Mouse (Mus musculus): ENCODE data around the gene Atp8b4.

Atp8b4 gene

GRCm38 (mm10) chr2:126432481-126433066 lies 67.9 kb downstream of the Atp8b4 start:
- no peak for DNase-seq

- peak; percentile 78 for DNase-seq
These were observed 71.2 kb downstream of the Atp8b4 start for GRCm38 (mm10) chr2:126429282-126429681.

DNA sequence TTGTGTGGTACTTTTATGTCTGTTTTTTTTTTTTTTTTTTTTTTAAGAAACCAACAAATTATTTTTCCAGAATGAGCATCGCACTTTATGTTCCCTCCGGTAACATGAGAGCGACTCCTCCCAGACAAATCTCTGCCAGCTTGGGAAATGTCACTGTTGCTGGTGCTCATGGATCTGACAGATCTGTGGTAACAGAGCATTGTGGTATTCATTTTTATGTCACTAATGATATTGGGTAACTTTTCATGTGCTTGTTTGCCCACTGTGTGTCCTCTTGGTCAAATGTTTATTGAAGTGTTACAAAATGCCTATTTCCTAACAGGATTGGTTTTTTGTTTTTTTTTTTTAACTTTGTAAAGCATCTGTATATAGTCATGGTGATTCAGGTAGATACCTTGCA lies 75.3 kb downstream of the Atp8b4 start:
- no peak for DNase-seq

DNA sequence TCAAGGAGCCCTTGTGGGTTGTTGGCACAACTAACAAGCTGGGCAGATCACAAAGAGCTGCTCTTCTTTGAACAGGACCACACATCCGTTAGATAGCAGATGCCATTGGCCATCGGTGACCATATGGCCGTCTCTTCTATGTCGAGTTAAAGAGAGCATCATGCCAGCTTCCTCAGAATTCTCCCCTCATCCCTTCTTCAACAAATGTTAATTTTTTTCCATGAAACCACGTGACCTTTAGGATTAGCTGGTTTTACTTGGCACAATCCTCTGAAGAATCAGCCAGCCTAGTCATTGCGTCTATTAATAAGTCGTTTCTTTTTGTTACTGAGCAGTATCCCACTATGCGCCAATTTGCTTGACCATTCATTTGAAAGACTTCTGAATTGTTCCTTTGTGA lies 75.8 kb downstream of the Atp8b4 start:
- no peak for DNase-seq

DNA sequence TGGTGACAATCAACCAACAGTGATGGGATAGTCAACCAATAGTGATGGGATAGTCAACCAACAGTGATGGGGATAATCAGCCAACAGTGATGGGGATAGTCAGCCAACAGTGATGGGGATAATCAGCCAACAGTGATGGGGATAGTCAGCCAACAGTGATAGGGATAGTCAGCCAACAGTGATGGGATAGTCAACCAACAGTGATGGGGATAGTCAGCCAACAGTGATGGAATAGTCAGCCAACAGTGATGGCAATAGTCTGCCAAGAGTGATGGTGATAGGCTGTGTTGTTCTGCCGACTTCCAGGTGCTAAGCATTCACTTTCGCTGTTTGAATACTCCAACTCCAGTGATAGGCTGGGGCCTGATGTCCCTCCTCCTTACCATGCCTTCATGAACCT lies 79.6 kb downstream of the Atp8b4 start:
- DNase-seq, result no peak

DNA sequence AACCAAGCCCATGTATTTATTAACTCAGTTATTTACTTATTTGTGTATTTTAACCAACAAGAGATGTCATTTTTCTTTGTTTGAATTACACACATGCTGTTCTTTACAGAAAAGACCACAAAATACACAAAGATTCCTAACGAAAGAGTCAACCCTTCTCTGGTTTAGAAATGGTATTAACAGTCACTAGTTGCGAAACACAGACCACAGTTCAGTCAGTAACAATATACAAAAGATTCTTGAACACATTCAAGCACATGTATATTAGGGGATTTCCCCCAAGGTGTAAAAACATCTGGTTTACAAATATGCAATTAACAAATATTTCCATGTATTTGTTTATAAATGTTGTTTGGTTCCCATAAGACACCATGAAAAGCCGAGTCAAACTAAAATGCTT lies 81.6 kb downstream of the Atp8b4 start:
- no peak for DNase-seq

GRCm38 (mm10) chr2:126416772-126417171 lies 83.7 kb downstream of the Atp8b4 start:
- no peak for DNase-seq

DNA sequence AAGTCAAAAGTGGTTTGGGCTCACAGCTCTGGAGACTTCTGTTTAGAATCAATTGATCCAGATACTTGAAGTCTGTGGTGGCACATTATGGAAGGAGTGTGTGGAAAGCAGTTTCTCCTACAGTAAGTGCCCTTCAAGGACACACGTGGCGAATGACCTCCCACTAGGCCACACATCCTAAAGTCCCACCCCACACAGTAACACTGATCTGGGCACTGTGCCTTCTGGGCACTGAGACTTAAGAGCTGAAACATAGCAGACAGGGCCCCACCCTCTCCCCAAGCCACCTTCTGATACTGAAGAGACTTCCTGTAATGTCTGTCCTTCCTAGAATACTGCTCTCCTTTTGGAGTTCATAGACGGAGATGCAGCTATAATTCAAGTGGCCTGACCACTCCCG lies 84.5 kb downstream of the Atp8b4 start:
- DNase-seq, result no peak

DNA sequence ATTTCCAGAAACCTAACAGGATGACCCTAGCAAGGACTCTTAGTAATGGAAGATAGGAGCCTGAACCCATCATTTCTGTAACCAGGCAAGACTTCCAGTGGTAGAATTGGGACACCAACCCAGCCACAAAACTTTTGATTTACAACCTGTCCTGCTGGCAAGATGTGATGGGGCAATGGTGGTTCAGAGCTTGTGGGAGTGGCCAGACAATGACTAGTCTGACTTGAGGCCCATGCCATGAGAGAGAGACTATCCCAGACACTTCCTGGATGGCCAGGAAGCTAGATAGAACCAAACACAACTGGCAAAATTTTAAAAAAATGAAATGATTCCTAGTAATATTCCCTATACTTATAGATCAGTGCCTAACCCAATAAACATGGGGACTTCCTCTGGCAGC lies 87.7 kb downstream of the Atp8b4 start:
- DNase-seq, result no peak

GRCm38 (mm10) chr2:126399454-126399853 lies 101.0 kb downstream of the Atp8b4 start:
- no peak for DNase-seq

DNA sequence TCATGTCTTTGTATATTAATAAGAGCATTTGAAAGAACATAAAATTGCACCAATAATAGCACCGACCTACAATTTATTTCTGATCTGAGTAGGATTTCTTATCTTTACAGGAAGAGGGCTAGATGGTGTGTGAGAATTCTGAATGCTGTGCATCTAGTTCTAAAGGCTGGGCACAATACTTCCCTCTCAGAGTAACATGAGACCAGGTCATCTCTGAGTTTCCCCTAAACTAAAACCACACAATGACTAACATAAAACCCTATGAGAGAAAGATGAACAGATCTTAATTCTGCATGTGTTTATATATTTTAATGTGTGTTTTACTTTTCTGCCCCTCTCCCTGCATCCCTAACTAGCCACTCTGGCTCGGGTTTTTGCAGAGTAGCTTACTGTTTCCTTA lies 101.5 kb downstream of the Atp8b4 start:
- DNase-seq, result no peak

DNA sequence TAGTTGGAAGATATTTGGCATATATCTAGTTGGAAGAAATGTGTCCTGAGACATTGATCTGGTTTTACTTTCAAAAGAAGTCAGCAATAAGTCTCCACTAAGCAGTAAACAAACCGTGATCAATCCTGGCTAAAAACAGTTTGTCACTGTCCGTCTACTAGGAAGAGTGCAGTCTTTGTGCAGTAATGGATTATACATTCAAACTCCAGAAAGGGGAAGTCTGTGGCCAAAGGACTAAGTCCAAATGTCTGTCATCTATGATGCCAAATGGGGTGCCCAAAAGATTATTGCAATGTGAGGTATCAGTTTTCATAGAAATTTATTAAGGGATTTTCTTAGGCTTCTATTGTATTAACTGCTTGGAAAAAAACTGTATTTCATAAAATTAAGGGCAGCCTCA lies 102.3 kb downstream of the Atp8b4 start:
- DNase-seq, result no peak

GRCm38 (mm10) chr2:126397513-126397912 lies 103.0 kb downstream of the Atp8b4 start:
- no peak for DNase-seq

DNA sequence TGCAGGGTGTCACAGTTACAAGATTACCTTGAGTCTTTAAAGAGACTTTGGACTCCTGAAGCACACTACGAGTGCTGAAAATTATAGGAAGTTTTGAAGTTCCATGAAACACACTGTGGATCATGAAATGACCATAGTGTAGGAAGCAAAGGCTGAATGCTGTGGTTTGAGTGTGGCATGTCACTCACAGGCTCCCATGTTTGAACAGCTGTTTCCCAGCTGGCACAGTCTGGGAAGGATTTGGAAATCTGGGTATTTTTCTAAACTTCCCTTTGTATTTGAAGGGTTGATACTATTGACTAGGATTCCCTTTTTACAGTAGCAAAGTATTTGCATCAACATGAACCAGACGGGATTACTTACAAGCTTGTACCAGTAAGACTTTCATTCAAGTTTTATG lies 105.5 kb downstream of the Atp8b4 start:
- DNase-seq, result peak; percentile 17

DNA sequence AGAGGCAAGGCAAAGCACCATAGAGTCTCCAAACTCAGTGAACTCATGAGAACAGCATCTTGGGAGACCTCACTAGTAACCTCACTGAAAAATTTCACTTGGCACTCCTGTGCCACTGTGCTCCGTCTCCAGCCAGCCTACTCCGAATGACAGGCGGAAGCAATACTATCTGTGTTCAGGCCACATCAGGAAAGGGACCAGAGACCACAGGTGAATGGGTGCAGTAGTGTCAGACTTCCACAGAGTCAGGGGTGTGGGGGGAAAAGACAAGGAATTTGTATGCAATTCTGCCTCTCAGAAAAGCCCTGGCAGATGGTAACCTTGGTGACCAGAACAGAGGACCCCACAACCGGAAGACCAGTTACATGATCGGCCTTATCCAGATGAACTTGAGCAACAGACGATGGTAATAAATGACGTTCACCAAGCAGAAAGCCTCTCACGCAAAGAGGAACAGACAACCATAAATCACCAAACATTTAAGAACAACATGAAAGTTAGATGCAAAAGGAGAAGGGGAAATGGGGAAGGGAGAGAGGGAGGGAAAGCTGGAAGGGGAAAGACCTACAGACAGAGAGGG lies 112.9 kb downstream of the Atp8b4 start:
- no peak for DNase-seq

- no peak for DNase-seq
These were observed 114.4 kb downstream of the Atp8b4 start for GRCm38 (mm10) chr2:126386056-126386455.

DNA sequence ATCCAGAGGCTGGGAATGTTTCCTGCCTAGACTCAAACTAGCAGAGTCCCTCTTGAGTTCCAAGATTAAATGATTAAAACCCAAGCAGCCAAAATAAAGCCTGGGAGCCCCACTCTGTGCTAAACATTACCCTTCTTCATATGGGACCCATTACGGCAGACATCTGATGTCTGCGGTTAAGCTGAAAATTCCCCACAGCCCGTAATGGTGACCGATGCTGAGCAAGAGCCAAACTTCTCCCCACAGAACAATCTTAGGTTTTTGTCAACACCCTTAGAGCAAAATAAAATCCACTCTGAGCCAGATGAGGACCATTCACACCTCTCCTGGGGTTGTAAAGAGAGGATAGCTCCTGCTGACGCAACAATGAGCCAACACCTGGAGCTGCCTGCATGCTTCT lies 120.2 kb downstream of the Atp8b4 start:
- DNase-seq, result no peak

GRCm38 (mm10) chr2:126371634-126372033 lies 128.8 kb downstream of the Atp8b4 start:
- no peak for DNase-seq

GRCm38 (mm10) chr2:126369815-126370214 lies 130.7 kb downstream of the Atp8b4 start:
- DNase-seq, result no peak

- no peak for DNase-seq
These were observed 136.4 kb downstream of the Atp8b4 start for GRCm38 (mm10) chr2:126363745-126364725.

GRCm38 (mm10) chr2:126363050-126363744 lies 137.3 kb downstream of the Atp8b4 start:
- DNase-seq, result peak; percentile 92

DNA sequence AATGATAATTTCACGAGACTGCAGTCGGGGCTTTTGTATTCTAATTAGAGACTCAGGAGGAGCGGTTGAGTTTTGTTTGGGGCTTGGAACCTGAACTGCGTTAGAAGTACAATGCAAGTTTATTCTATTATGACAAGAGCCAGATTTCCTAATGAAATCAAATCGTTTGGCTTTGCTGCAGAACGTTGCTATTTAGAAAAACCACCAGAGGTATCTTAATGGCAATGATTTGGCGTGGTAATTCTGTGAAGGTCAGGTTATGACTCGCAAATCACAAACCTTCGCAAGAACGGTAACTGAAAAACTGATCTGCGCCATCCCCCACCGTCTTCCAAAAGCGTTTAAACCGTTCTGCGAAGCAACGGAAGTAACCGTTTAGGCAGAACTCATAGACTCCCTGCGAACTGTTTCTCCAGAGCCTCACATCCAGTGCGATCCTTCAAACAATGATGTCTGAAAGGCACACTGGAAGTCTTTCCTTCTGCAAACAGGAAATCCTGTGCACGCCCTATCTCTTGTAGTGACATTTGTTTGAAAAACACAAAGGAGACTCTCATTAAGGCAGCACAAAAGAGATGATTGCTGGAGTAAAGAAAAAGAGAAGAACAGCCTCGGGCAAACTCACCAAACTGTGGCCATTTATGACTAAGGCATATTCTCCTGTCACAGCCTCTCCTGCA lies 139.2 kb downstream of the Atp8b4 start:
- peak; percentile 45 for DNase-seq

DNA sequence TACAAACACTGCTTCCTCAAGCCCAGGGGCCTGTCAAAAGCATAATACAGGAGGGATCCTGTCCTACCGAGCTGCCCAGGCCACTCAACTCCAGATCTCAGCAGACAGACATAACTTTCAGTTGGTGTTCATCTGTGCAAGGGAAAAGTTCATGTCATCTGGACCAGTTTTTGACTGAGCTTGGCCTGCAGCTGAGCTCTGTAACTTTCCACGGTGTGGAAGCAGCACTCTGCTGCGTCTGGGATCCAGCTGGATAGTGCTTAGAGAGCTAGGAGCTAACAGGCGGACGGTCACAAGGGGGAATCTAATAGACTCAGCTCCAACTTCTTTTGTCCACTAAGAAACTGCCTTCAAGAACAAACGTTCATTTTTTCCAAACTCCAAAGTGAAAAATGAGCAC lies 139.8 kb downstream of the Atp8b4 start:
- peak; percentile 50 for DNase-seq

Measured in lung, postnatal 10 days (tissue).